Mouse (Mus musculus) heart, postnatal 0 days (tissue): Measurements from ENCODE around the gene Nup133. TPM values are rescaled to one million over a fixed set of nuclear protein-coding genes. Genes with fewer than 3 reads are reported as not detected.

ENCODE experiments used
- ATAC-seq: fragments of 200-750 bp; cut with Nextera tagmentation; 2 replicates; pipeline ENCODE4 v1.8.0; 2017; ENCODE audit warnings: low read depth, moderate number of reproducible peaks, moderate library complexity; ENCODE audit not compliant: insufficient read depth
- DNase-seq: peaks from one replicate; pipeline ENCODE4 v3.0.0-alpha.2; 2016; ENCODE audit warnings: low spot score
- H3K27ac ChIP-seq: fragments of 300-500 bp; sonication (generic); 2 replicates; pipeline ENCODE4 v1.5.1; 2014; ENCODE audit warnings: low read depth, mild to moderate bottlenecking
- H3K27me3 ChIP-seq: fragments of 300-500 bp; sonication (generic); 2 replicates; pipeline ENCODE4 v1.6.1; 2014; ENCODE audit warnings: low read length, mixed read lengths; ENCODE audit not compliant: control insufficient read depth, insufficient read depth
- H3K36me3 ChIP-seq: fragments of 300-500 bp; sonication (generic); replicated peaks from 2 replicates; pipeline ENCODE4 v1.6.1; 2014; ENCODE audit warnings: low read length, mixed read lengths; ENCODE audit not compliant: control insufficient read depth, insufficient read depth
- H3K4me1 ChIP-seq: fragments of 300-500 bp; sonication (generic); 2 replicates; pipeline ENCODE4 v1.6.1; 2014; ENCODE audit warnings: antibody characterized with exemption; ENCODE audit not compliant: control insufficient read depth, insufficient read depth
- H3K4me2 ChIP-seq: fragments of 300-500 bp; sonication (generic); 2 replicates; pipeline ENCODE4 v1.6.1; 2014; ENCODE audit warnings: low read depth, mild to moderate bottlenecking, low read length, moderate library complexity
- H3K4me3 ChIP-seq: fragments of 300-500 bp; sonication (generic); 2 replicates; pipeline ENCODE4 v1.5.1; 2014; ENCODE audit warnings: low read depth, low read length
- H3K9ac ChIP-seq: fragments of 300-500 bp; sonication (generic); replicated peaks from 2 replicates; pipeline ENCODE4 v1.6.1; 2014; ENCODE audit warnings: low read depth, low read length, mixed read lengths
- H3K9me3 ChIP-seq: fragments of 300-500 bp; sonication (generic); replicated peaks from 2 replicates; pipeline ENCODE4 v1.6.1; 2016; ENCODE audit warnings: low read length; ENCODE audit not compliant: control insufficient read depth
- CTCF ChIP-seq: IDR thresholded peaks from 2 replicates; pipeline ENCODE4 v1.5.1; 2016; ENCODE audit warnings: antibody characterized with exemption, control low read depth, low read depth
- EP300 ChIP-seq: IDR thresholded peaks from 2 replicates; pipeline ENCODE4 v1.6.1; 2016; ENCODE audit warnings: antibody characterized with exemption, low read depth
- WGBS: fragments of 180-500 bp; shearing (Covaris S2); extraction: QIAGEN DNeasy Blood & Tissue Kit; methylation state at CpG from one replicate; pipeline ENCODE4 v1.1.7; 2014; 5-methylcytosine and 5-hydroxymethylcytosine counted together
- polyA plus RNA-seq: library from polyadenylated mRNA; unstranded; fragments of >200 nt; fragmentation: Nextera tagmentation; extraction: Ambion mirVana; gene quantifications from 2 replicates; pipeline ENCODE4 v1.2.1, GENCODE M21; 2015
- total RNA-seq: library from RNA; depleted of rRNA; stranded (reverse); fragments of >200 nt; gene quantifications from 2 replicates; pipeline ENCODE4 v1.2.3, GENCODE M21; 2014; ENCODE audit warnings: low replicate concordance

Gene Nup133
- total and polyA plus RNA-seq, 2 experiments from 2014 or later = 9.8 to 14.8 TPM

DNA sequence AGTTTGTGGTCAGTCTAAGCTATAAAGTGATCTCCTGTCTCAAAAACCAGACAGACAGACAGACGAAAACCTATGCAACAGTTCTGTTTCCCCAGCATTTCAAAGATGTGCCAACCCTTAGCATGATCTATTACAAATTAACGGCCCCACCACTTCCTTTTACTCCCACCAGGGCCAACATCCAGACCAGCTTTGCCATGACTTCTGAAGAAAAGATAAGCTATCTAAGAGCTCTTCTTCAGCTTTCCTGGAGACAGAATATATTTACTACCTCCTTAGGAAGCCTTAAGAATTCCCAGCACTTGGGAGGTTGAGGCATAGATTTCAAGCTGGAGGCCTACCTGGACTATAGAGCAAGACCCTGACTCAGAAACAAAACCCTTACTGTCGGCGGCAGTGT is 31.2 kb upstream of the Nup133 start:
- no peaks in the 10 kb centered on the region for H3K27me3 ChIP-seq
- no peak for DNase-seq
- H3K4me2 ChIP-seq = no peak overlapping the region
- peaks cover 10% of the 10 kb centered on the region for H3K4me1 ChIP-seq
- WGBS = 63% methylated on average over 4 of the region's 4 CpGs
- H3K27ac ChIP-seq = no peak overlapping the region
- H3K36me3 ChIP-seq = no peaks in the 10 kb centered on the region
- no peak for TF ChIP-seq EP300
- H3K9me3 ChIP-seq = no peaks in the 10 kb centered on the region
- no peak overlapping the region for H3K4me3 ChIP-seq
- no peak for ATAC-seq
- H3K9ac ChIP-seq = no peak overlapping the region

DNA sequence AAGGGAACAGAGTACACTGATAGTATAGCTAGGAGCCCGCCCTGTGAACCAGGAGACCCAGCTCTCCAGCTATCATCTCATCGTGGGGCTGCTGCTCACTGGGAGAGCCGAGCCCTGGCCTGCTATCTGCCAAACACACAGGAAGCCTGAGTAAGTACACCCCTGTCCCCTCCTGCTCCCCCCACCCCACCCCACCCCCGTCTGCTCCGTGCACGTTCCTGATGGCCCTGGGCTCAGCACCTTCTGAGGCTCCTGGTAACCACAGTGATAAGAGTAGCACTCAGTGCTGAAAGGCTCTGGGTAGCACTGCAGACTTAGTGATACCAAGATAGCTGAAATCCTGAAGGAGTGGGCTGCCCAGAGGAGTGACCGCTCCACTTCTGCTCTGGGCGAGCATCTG is 29.9 kb upstream of the Nup133 start:
- Histone ChIP-seq H3K27ac (peak overlapping the region; percentile 64; the same call in 1 of the 2 replicates), H3K27me3 (no peaks in the 10 kb centered on the region), H3K9ac (no peak overlapping the region), H3K36me3 (no peaks in the 10 kb centered on the region), H3K4me1 (peaks cover 10% of the 10 kb centered on the region), H3K9me3 (no peaks in the 10 kb centered on the region), H3K4me2 (peak overlapping the region; percentile 35; the same call in 1 of the 2 replicates), H3K4me3 (no peak overlapping the region)
- ATAC-seq (no peak), DNase-seq (no peak)
- TF ChIP-seq EP300 (no peak), CTCF (no peak)
- WGBS = 31% methylated on average over 8 of the region's 8 CpGs

- Histone ChIP-seq H3K4me2 (peak overlapping the region; percentile 35), H3K4me3 (no peak overlapping the region), H3K27ac (peak overlapping the region; percentile 64), H3K27me3 (no peaks in the 10 kb centered on the region), H3K4me1 (peaks cover 10% of the 10 kb centered on the region), H3K9ac (no peak overlapping the region; the same call in 1 of the 2 replicates), H3K36me3 (no peaks in the 10 kb centered on the region), H3K9me3 (no peaks in the 10 kb centered on the region)
- 19% methylated on average over 14 of the region's 14 CpGs for WGBS
- DNase-seq (peak; percentile 57), ATAC-seq (no peak; the same call in 1 of the 2 replicates)
- TF ChIP-seq EP300 (no peak), CTCF (no peak)
Measured at GRCm38 (mm10) chr8:123978166-123978838, 29.2 kb upstream of the Nup133 start.

- Histone ChIP-seq H3K9ac (no peak overlapping the region), H3K4me1 (peaks cover 10% of the 10 kb centered on the region), H3K9me3 (no peaks in the 10 kb centered on the region), H3K27me3 (no peaks in the 10 kb centered on the region), H3K27ac (no peak overlapping the region), H3K4me3 (no peak overlapping the region), H3K36me3 (no peaks in the 10 kb centered on the region), H3K4me2 (no peak overlapping the region)
- 82% methylated on average over 4 of the region's 4 CpGs for WGBS
- no peak for ATAC-seq
- no peak for DNase-seq
- TF ChIP-seq CTCF (no peak), EP300 (no peak)
Measured at GRCm38 (mm10) chr8:123977499-123977898, 28.4 kb upstream of the Nup133 start.

DNA sequence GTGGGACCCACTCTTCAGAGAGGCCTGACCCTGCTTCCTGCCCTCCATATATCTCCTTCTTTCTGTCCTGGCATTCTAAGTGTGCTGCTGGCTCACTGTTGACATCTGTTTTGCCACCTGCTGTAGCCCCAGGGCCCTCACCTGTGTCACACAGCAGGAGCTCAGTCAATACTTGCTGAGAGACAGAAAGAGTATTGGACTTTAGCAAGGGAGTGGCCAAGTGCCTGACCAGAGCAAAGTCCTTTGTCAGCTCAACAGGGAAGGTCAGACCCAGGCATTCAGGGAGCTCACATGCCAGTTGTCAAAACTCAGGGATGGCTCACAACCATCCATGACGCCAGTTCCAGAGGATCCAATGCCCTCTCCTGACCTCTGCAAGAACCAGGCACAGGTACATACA is 24.4 kb upstream of the Nup133 start:
- 79% methylated on average over 1 of the region's 1 CpGs for WGBS
- TF ChIP-seq CTCF = no peak
- TF ChIP-seq EP300 = no peak

GRCm38 (mm10) chr8:123966896-123967295 is 17.8 kb upstream of the Nup133 start:
- DNase-seq = peak; percentile 72
- TF ChIP-seq CTCF = peak; percentile 45
- no peak for TF ChIP-seq EP300
- H3K4me2 ChIP-seq = no peak overlapping the region
- 71% methylated on average over 2 of the region's 2 CpGs for WGBS
- no peak overlapping the region for H3K4me3 ChIP-seq
- no peak for ATAC-seq
- H3K9me3 ChIP-seq = no peaks in the 10 kb centered on the region
- H3K36me3 ChIP-seq = peaks cover 37% of the 10 kb centered on the region
- no peak overlapping the region for H3K9ac ChIP-seq
- H3K27ac ChIP-seq = no peak overlapping the region
- no peaks in the 10 kb centered on the region for H3K4me1 ChIP-seq
- no peaks in the 10 kb centered on the region for H3K27me3 ChIP-seq

More for the DNA sequence above, 24.4 kb upstream of the Nup133 start:
- Histone ChIP-seq H3K9me3 (no peaks in the 10 kb centered on the region), H3K9ac (no peak overlapping the region), H3K4me3 (no peak overlapping the region), H3K27ac (no peak overlapping the region), H3K36me3 (0 out of 2 replicates have a peak, but pooled peaks cover 5% of the 10 kb centered on the region), H3K4me1 (peaks cover under 1% of the 10 kb centered on the region; the same call in 1 of the 2 replicates), H3K27me3 (no peaks in the 10 kb centered on the region), H3K4me2 (no peak overlapping the region)
- ATAC-seq (no peak), DNase-seq (no peak)
